Mouse (Mus musculus) stomach, embryonic 14.5 days (tissue): ENCODE data around the gene 1110002E22Rik. TPM values are rescaled to one million over a fixed set of nuclear protein-coding genes. Genes with fewer than 3 reads are reported as not detected.

Source experiments
- ATAC-seq: fragments of 200-750 bp; cut with Nextera tagmentation; 2 replicates; pipeline ENCODE4 v1.8.0; 2017; ENCODE audit warnings: low read depth, moderate TSS enrichment; ENCODE audit not compliant: insufficient number of reproducible peaks, insufficient read depth, low FRiP score
- H3K27ac ChIP-seq: fragments of 300-500 bp; sonication (generic); 2 replicates; pipeline ENCODE4 v1.5.1; 2014; ENCODE audit warnings: mild to moderate bottlenecking, low read length, moderate library complexity, mixed read lengths
- H3K27me3 ChIP-seq: fragments of 300-500 bp; sonication (generic); 2 replicates; pipeline ENCODE4 v1.6.1; 2014; ENCODE audit warnings: low read length, control low read depth, mixed read lengths; ENCODE audit not compliant: control insufficient read depth, insufficient read depth
- H3K36me3 ChIP-seq: fragments of 300-500 bp; sonication (generic); 2 replicates; pipeline ENCODE4 v1.6.1; 2014; ENCODE audit warnings: mild to moderate bottlenecking, control low read depth, low read length, moderate library complexity, mixed read lengths; ENCODE audit not compliant: control insufficient read depth, insufficient read depth
- H3K4me1 ChIP-seq: fragments of 300-500 bp; sonication (generic); 2 replicates; pipeline ENCODE4 v1.6.1; 2014; ENCODE audit warnings: low read length, control low read depth, mixed read lengths; ENCODE audit not compliant: control insufficient read depth, insufficient read depth
- H3K4me2 ChIP-seq: fragments of 300-500 bp; sonication (generic); replicated peaks from 2 replicates; pipeline ENCODE4 v1.6.1; 2014; ENCODE audit warnings: low read depth, low read length, control low read depth
- H3K4me3 ChIP-seq: fragments of 300-500 bp; sonication (generic); 2 replicates; pipeline ENCODE4 v1.5.1; 2014; ENCODE audit warnings: low read depth, low read length, control low read depth
- H3K9ac ChIP-seq: fragments of 300-500 bp; sonication (generic); replicated peaks from 2 replicates; pipeline ENCODE4 v1.6.1; 2014; ENCODE audit warnings: low read depth, mild to moderate bottlenecking, control low read depth, low read length, moderate library complexity, mixed read lengths
- H3K9me3 ChIP-seq: fragments of 300-500 bp; sonication (generic); 2 replicates; pipeline ENCODE4 v1.6.1; 2016; ENCODE audit warnings: low read depth, low read length, control low read depth; ENCODE audit not compliant: control insufficient read depth
- WGBS: fragments of 180-500 bp; shearing (Covaris S2); extraction: QIAGEN DNeasy Blood & Tissue Kit; methylation state at CpG from one replicate; pipeline ENCODE4 v1.1.7; 2014; 5-methylcytosine and 5-hydroxymethylcytosine counted together
- polyA plus RNA-seq: library from polyadenylated mRNA; unstranded; fragments of >200 nt; fragmentation: Nextera tagmentation; extraction: Ambion mirVana; gene quantifications from 2 replicates; pipeline ENCODE4 v1.2.1, GENCODE M21; 2014

Gene 1110002E22Rik
- polyA plus RNA-seq, 1 experiment from 2014 or later: 0.16 TPM

GRCm38 (mm10) chr3:138067288-138067687, 2.4 kb downstream of the 1110002E22Rik start, which contains the start of gene Gm5105:
TSS of gene Gm5105 (minus strand) at chr3:138067388.
- H3K27ac ChIP-seq: no peak within 1 kb of the TSS
- H3K27me3 ChIP-seq: no peaks in the 10 kb centered on the region
- no peak for ATAC-seq
- no peaks in the 10 kb centered on the region for H3K36me3 ChIP-seq
- no peak within 1 kb of the TSS for H3K9ac ChIP-seq
- peaks cover 19% of the 10 kb centered on the region; the same call in 1 of the 2 replicates for H3K4me1 ChIP-seq
- no peak within 1 kb of the TSS for H3K4me3 ChIP-seq
- H3K9me3 ChIP-seq: no peaks in the 10 kb centered on the region
- whole genome bisulfite sequencing: 87% methylated on average over 12 of the region's 12 CpGs
- H3K4me2 ChIP-seq: no peak within 1 kb of the TSS

GRCm38 (mm10) chr3:138068103-138068502, 3.3 kb downstream of the 1110002E22Rik start:
- Histone ChIP-seq H3K27me3 (no peaks in the 10 kb centered on the region), H3K9me3 (no peaks in the 10 kb centered on the region), H3K36me3 (no peaks in the 10 kb centered on the region), H3K9ac (no peak overlapping the region), H3K4me3 (no peak overlapping the region), H3K4me2 (no peak overlapping the region), H3K4me1 (peaks cover 19% of the 10 kb centered on the region; the same call in 1 of the 2 replicates), H3K27ac (no peak overlapping the region)
- 93% methylated on average over 12 of the region's 12 CpGs for WGBS
- ATAC-seq: no peak

GRCm38 (mm10) chr3:138069756-138070511, 5.1 kb downstream of the 1110002E22Rik start:
- Histone ChIP-seq H3K36me3 (no peaks in the 10 kb centered on the region), H3K4me1 (peaks cover 9% of the 10 kb centered on the region; the same call in 1 of the 2 replicates), H3K4me2 (no peak overlapping the region), H3K27me3 (no peaks in the 10 kb centered on the region), H3K9ac (no peak overlapping the region), H3K27ac (no peak overlapping the region), H3K4me3 (no peak overlapping the region), H3K9me3 (no peaks in the 10 kb centered on the region)
- ATAC-seq: no peak
- WGBS: 82% methylated on average over 18 of the region's 18 CpGs

GRCm38 (mm10) chr3:138071004-138071403, 6.2 kb downstream of the 1110002E22Rik start:
- Histone ChIP-seq H3K9me3 (no peaks in the 10 kb centered on the region), H3K4me3 (no peak overlapping the region), H3K27me3 (no peaks in the 10 kb centered on the region), H3K4me2 (no peak overlapping the region), H3K27ac (no peak overlapping the region), H3K4me1 (0 out of 2 replicates have a peak, but pooled peaks cover 4% of the 10 kb centered on the region), H3K36me3 (no peaks in the 10 kb centered on the region), H3K9ac (no peak overlapping the region)
- 20% methylated on average over 1 of the region's 1 CpGs for WGBS
- no peak for ATAC-seq

- no peak overlapping the region for H3K4me2 ChIP-seq
- 74% methylated on average over 10 of the region's 10 CpGs for WGBS
- no peaks in the 10 kb centered on the region for H3K27me3 ChIP-seq
- H3K4me1 ChIP-seq: 0 out of 2 replicates have a peak, but pooled peaks cover 4% of the 10 kb centered on the region
- H3K9me3 ChIP-seq: no peaks in the 10 kb centered on the region
- H3K27ac ChIP-seq: no peak overlapping the region
- no peak for ATAC-seq
- H3K9ac ChIP-seq: no peak overlapping the region
- no peaks in the 10 kb centered on the region for H3K36me3 ChIP-seq
- no peak overlapping the region for H3K4me3 ChIP-seq
These were observed 6.7 kb downstream of the 1110002E22Rik start for GRCm38 (mm10) chr3:138071476-138072073.

GRCm38 (mm10) chr3:138074214-138074613, 9.4 kb downstream of the 1110002E22Rik start:
- no peak for ATAC-seq
- no peak overlapping the region for H3K9ac ChIP-seq
- WGBS: 88% methylated on average over 1 of the region's 1 CpGs
- no peak overlapping the region for H3K4me3 ChIP-seq
- H3K4me2 ChIP-seq: no peak overlapping the region
- no peaks in the 10 kb centered on the region for H3K36me3 ChIP-seq
- no peaks in the 10 kb centered on the region for H3K9me3 ChIP-seq
- no peaks in the 10 kb centered on the region for H3K27me3 ChIP-seq
- 0 out of 2 replicates have a peak, but pooled peaks cover 7% of the 10 kb centered on the region for H3K4me1 ChIP-seq
- H3K27ac ChIP-seq: no peak overlapping the region

- H3K9ac ChIP-seq: no peak overlapping the region
- no peaks in the 10 kb centered on the region for H3K36me3 ChIP-seq
- H3K4me2 ChIP-seq: no peak overlapping the region
- no peak for ATAC-seq
- H3K4me3 ChIP-seq: no peak overlapping the region
- H3K9me3 ChIP-seq: no peaks in the 10 kb centered on the region
- WGBS: 66% methylated on average over 8 of the region's 8 CpGs
- no peak overlapping the region; the same call in 1 of the 2 replicates for H3K27ac ChIP-seq
- H3K4me1 ChIP-seq: 0 out of 2 replicates have a peak, but pooled peaks cover 7% of the 10 kb centered on the region
- H3K27me3 ChIP-seq: no peaks in the 10 kb centered on the region
These were observed 10.4 kb downstream of the 1110002E22Rik start for GRCm38 (mm10) chr3:138075209-138075608.

DNA sequence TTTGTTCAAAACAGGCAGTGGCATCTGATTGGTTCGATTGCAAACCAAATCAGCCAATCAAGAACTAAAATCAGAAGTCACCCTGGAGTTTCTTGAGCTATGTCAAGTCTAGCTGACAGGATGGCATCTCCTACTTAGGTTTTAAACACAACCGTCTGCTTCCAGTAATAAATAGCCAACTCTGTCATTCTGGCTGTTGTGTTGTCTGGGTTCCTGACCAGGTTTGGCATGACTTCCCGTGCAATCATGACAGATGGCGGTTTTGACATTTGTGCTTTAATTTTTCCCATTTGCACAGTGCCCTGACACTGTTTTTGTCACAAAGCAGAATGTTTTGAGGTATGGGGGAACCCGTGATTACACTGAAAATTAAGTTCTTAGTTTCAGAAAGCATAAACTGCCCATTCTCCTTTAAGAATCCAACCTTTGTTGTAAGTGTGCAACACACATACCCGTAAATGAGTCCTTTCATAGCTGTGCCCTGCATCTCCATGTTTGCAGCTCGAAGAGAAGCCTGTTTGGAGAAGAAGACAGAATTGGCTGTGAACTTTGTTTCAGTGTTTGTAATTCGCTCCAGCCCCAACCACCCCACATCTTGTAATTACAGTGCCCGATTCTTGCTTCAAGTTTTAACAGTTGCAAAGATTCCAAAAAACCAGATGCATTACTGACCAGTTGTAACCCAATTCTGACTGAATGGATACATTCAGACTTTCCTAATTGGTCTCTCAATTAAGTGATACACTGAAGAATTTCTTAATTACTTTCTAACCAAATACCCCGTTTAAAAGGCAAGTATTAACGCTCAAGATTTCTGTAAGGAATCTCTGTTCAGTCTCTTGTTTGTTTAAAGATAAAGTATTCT, 12.9 kb downstream of the 1110002E22Rik start:
- Histone ChIP-seq H3K27me3 (no peaks in the 10 kb centered on the region), H3K4me1 (0 out of 2 replicates have a peak, but pooled peaks cover 3% of the 10 kb centered on the region), H3K4me2 (no peak overlapping the region), H3K36me3 (no peaks in the 10 kb centered on the region), H3K4me3 (no peak overlapping the region), H3K27ac (0 out of 2 replicates have a peak overlapping the region, but pooled peaks have one; percentile 1), H3K9ac (no peak overlapping the region), H3K9me3 (no peaks in the 10 kb centered on the region)
- no peak for ATAC-seq
- WGBS: 67% methylated on average over 11 of the region's 11 CpGs
